Comparison of ENCODE assay signal across 30 mouse cellular contexts in genomic region chr14:8007923-8008322, GRCm38 (mm10). TPM values are rescaled to one million over a fixed set of nuclear protein-coding genes. Genes with fewer than 3 reads are reported as not detected.
DNase-seq lines count a peak whose midpoint lies in the region; ATAC-seq and TF ChIP-seq lines count a peak whose summit lies in the region.
"Had no signal": no experiment of that assay in that cellular context is flagged by ENCODE, and none has a peak within 500 bp of the region (broad histone marks: within the 10 kb centered on the region; RNA-seq: fewer than 3 reads in every experiment).

No protein-coding gene starts in this region.

- H3K9me3 ChIP-seq in embryonic facial prominence, embryonic 15.5 days (replicated peaks): no peaks in the 10 kb centered on the region
- H3K9me3 ChIP-seq in embryonic facial prominence, embryonic 10.5 days: no peaks in the 10 kb centered on the region
- H3K9me3 ChIP-seq in limb, embryonic 15.5 days: no peaks in the 10 kb centered on the region
- H3K9me3 ChIP-seq: embryonic facial prominence, embryonic 12.5 days; forebrain, embryonic 10.5 days; forebrain, embryonic 15.5 days; heart, embryonic 12.5 days; hindbrain, embryonic 13.5 days; lung, embryonic 15.5 days; midbrain, embryonic 10.5 days had no signal

- peak overlapping the region; percentile 36; the same call in 1 of the 2 replicates for H3K27ac ChIP-seq in embryonic facial prominence, embryonic 15.5 days (replicated peaks)
- no peak overlapping the region for H3K27ac ChIP-seq in embryonic facial prominence, embryonic 10.5 days (replicated peaks)
- H3K27ac ChIP-seq in spleen, adult 2 months (ENCODE audit: insufficient read depth, low read length): peak overlapping the region; percentile 20
- no peak overlapping the region for H3K27ac ChIP-seq in limb, embryonic 15.5 days
- H3K27ac ChIP-seq: embryonic facial prominence, embryonic 12.5 days; forebrain, embryonic 10.5 days; forebrain, embryonic 15.5 days; heart, adult 2 months; hindbrain, embryonic 13.5 days; lung, embryonic 15.5 days; midbrain, embryonic 10.5 days had no signal

- no peaks in the 10 kb centered on the region for H3K27me3 ChIP-seq in embryonic facial prominence, embryonic 15.5 days
- H3K27me3 ChIP-seq in embryonic facial prominence, embryonic 10.5 days (replicated peaks; ENCODE audit: low read depth, poor library complexity, severe bottlenecking): peaks cover 11% of the 10 kb centered on the region
- H3K27me3 ChIP-seq in spleen, adult 2 months (ENCODE audit: control insufficient read depth, insufficient read depth, low read length): no peaks in the 10 kb centered on the region
- 0 out of 2 replicates have a peak, but pooled peaks cover 11% of the 10 kb centered on the region for H3K27me3 ChIP-seq in limb, embryonic 15.5 days
- H3K27me3 ChIP-seq: embryonic facial prominence, embryonic 12.5 days; forebrain, embryonic 15.5 days; hindbrain, embryonic 13.5 days; Patski had no signal

- TF ChIP-seq POLR2A in spleen, adult 2 months (IDR thresholded peaks at IDR 0.05; ENCODE audit: low read depth, low read length): no peak

- 82% methylated on average over 10 of the region's 10 CpGs for WGBS in embryonic facial prominence, embryonic 15.5 days
- 89% methylated on average over 10 of the region's 10 CpGs for WGBS in embryonic facial prominence, embryonic 10.5 days
- 82% methylated on average over 10 of the region's 10 CpGs for WGBS in spleen, adult 2 months
- WGBS in limb, embryonic 15.5 days: 48% methylated on average over 10 of the region's 10 CpGs

- no peaks in the 10 kb centered on the region for H3K36me3 ChIP-seq in embryonic facial prominence, embryonic 15.5 days
- H3K36me3 ChIP-seq in embryonic facial prominence, embryonic 10.5 days (replicated peaks): no peaks in the 10 kb centered on the region
- no peaks in the 10 kb centered on the region for H3K36me3 ChIP-seq in spleen, adult 2 months (ENCODE audit: control insufficient read depth, insufficient read depth, low read length)
- no peaks in the 10 kb centered on the region for H3K36me3 ChIP-seq in limb, embryonic 15.5 days
- H3K36me3 ChIP-seq: embryonic facial prominence, embryonic 12.5 days; forebrain, embryonic 10.5 days; forebrain, embryonic 15.5 days; heart, embryonic 12.5 days; hindbrain, embryonic 13.5 days; lung, embryonic 15.5 days; midbrain, embryonic 10.5 days had no signal

- H3K9ac ChIP-seq in embryonic facial prominence, embryonic 15.5 days: no peak overlapping the region
- no peak overlapping the region for H3K9ac ChIP-seq in limb, embryonic 15.5 days
- H3K9ac ChIP-seq: embryonic facial prominence, embryonic 12.5 days; forebrain, embryonic 15.5 days; heart, embryonic 12.5 days; hindbrain, embryonic 13.5 days; lung, embryonic 15.5 days had no signal

- no peak for TF ChIP-seq CTCF in spleen, adult 2 months (IDR thresholded peaks at IDR 0.05; ENCODE audit: extremely low read depth, insufficient read depth, insufficient read length, insufficient replicate concordance)

- peaks cover 21% of the 10 kb centered on the region for H3K4me1 ChIP-seq in embryonic facial prominence, embryonic 15.5 days
- peaks cover 30% of the 10 kb centered on the region for H3K4me1 ChIP-seq in embryonic facial prominence, embryonic 10.5 days
- H3K4me1 ChIP-seq in spleen, adult 2 months (ENCODE audit: control insufficient read depth, insufficient read depth, insufficient read length): peaks cover 5% of the 10 kb centered on the region
- H3K4me1 ChIP-seq in limb, embryonic 15.5 days: peaks cover 32% of the 10 kb centered on the region

- peak; percentile 38 for DNase-seq in cerebellum, adult 11-12 months
- no peak for DNase-seq in cerebellum, adult 11 months
- DNase-seq in embryonic facial prominence, embryonic 10.5 days (ENCODE audit: low spot score): no peak
- no peak for DNase-seq in spleen, adult 2 months (ENCODE audit: low read depth in 1 of 2, low spot score in 2 of 2)
- DNase-seq in spleen, adult 12 weeks (ENCODE audit: low spot score): no peak
- no peak for DNase-seq in kidney, postnatal 10 days
- DNase-seq: adrenal gland, postnatal 10 days; heart, adult 2 months; heart, postnatal 4 days; kidney, postnatal 36 days; thymus, adult 18-20 months; thymus, postnatal 25 days had no signal

- no peak overlapping the region for H3K4me3 ChIP-seq in embryonic facial prominence, embryonic 15.5 days (replicated peaks)
- no peak overlapping the region for H3K4me3 ChIP-seq in embryonic facial prominence, embryonic 10.5 days
- H3K4me3 ChIP-seq in spleen, adult 2 months (ENCODE audit: extremely low read depth, insufficient read depth, insufficient read length): no peak overlapping the region
- H3K4me3 ChIP-seq in limb, embryonic 15.5 days: no peak overlapping the region
- H3K4me3 ChIP-seq: embryonic facial prominence, embryonic 12.5 days; forebrain, embryonic 10.5 days; forebrain, embryonic 15.5 days; heart, adult 2 months; heart, embryonic 12.5 days; hindbrain, embryonic 13.5 days; lung, embryonic 15.5 days; midbrain, embryonic 10.5 days had no signal

- H3K4me2 ChIP-seq in embryonic facial prominence, embryonic 15.5 days (replicated peaks): no peak overlapping the region
- no peak overlapping the region for H3K4me2 ChIP-seq in limb, embryonic 15.5 days
- H3K4me2 ChIP-seq: embryonic facial prominence, embryonic 12.5 days; forebrain, embryonic 15.5 days; heart, embryonic 12.5 days; hindbrain, embryonic 13.5 days; liver, embryonic 11.5 days; lung, embryonic 15.5 days had no signal

- no peak for ATAC-seq in embryonic facial prominence, embryonic 15.5 days (ENCODE audit: insufficient number of reproducible peaks, low FRiP score, low TSS enrichment, low read depth)
- ATAC-seq in limb, embryonic 15.5 days (ENCODE audit: insufficient number of reproducible peaks, low FRiP score, low TSS enrichment, low read depth): 0 out of 2 replicates have a peak, but pooled peaks have one; percentile 13
- ATAC-seq: forebrain, embryonic 15.5 days; intestine, postnatal 0 days; midbrain, embryonic 16.5 days; Patski had no signal

RNA-seq across cellular contexts. Expression of gene Abhd6, which starts 5.2 kb away (rescaled TPM):
- polyA plus RNA-seq in embryonic facial prominence, embryonic 15.5 days (2015; fragmentation: Nextera tagmentation; extraction: Ambion mirVana): 30.2 and 30.6 TPM in 2 replicates
- 16.9 and 17.6 TPM in 2 replicates for polyA plus RNA-seq in embryonic facial prominence, embryonic 10.5 days (2016; fragmentation: Nextera tagmentation; extraction: Ambion mirVana)
- 8.3 and 8.6 TPM in 2 replicates for polyA plus RNA-seq in spleen, adult 2 months (2012; rRNA removed)
- polyA plus RNA-seq in limb, embryonic 15.5 days (2015; fragmentation: Nextera tagmentation; extraction: Ambion mirVana): 33.7 and 34.7 TPM in 2 replicates

RNA-seq across cellular contexts. Expression of gene Dnase1l3, which starts 13.6 kb away (rescaled TPM):
- 3.1 and 4.1 TPM in 2 replicates for polyA plus RNA-seq in embryonic facial prominence, embryonic 15.5 days (2015; fragmentation: Nextera tagmentation; extraction: Ambion mirVana)
- polyA plus RNA-seq in embryonic facial prominence, embryonic 10.5 days (2016; fragmentation: Nextera tagmentation; extraction: Ambion mirVana): 0.04 TPM in 1 of 2 replicates, not detected in the other
- polyA plus RNA-seq in spleen, adult 2 months (2012; rRNA removed): 69.2 and 69.9 TPM in 2 replicates
- polyA plus RNA-seq in limb, embryonic 15.5 days (2015; fragmentation: Nextera tagmentation; extraction: Ambion mirVana): 6.7 and 7.0 TPM in 2 replicates
- polyA plus RNA-seq: forebrain, embryonic 10.5 days; midbrain, embryonic 10.5 days; neural tube, embryonic 11.5 days had no signal

RNA-seq across cellular contexts. Expression of gene Gm45521, which starts 50.8 kb away (rescaled TPM):
- not detected in 2 replicates for polyA plus RNA-seq in embryonic facial prominence, embryonic 15.5 days (2015; fragmentation: Nextera tagmentation; extraction: Ambion mirVana)
- 0.48 TPM in 1 of 2 replicates, not detected in the other for polyA plus RNA-seq in embryonic facial prominence, embryonic 10.5 days (2016; fragmentation: Nextera tagmentation; extraction: Ambion mirVana)
- not detected in 2 replicates for polyA plus RNA-seq in spleen, adult 2 months (2012; rRNA removed)
- polyA plus RNA-seq in limb, embryonic 15.5 days (2015; fragmentation: Nextera tagmentation; extraction: Ambion mirVana): not detected in 2 replicates
- polyA plus RNA-seq: embryonic facial prominence, embryonic 12.5 days; forebrain, embryonic 15.5 days; heart, adult 2 months; heart, embryonic 12.5 days; heart, postnatal 0 days; intestine, postnatal 0 days; kidney, embryonic 14.5 days; liver, embryonic 11.5 days; liver, embryonic 16.5 days; lung, embryonic 15.5 days; neural tube, embryonic 11.5 days; Patski; stomach, embryonic 14.5 days had no signal

Comparison
In these comparisons a context has a peak if more than half of its experiments do, and no peak if none do; other contexts are left out.
1. H3K27ac ChIP-seq: peak in embryonic facial prominence, embryonic 15.5 days (single experiment) and spleen, adult 2 months (single experiment); none in embryonic facial prominence, embryonic 10.5 days (single experiment) and limb, embryonic 15.5 days (single experiment).